Mouse (Mus musculus) liver, embryonic 13.5 days (tissue): ENCODE data around the gene Pip4k2b. TPM values are rescaled to one million over a fixed set of nuclear protein-coding genes. Genes with fewer than 3 reads are reported as not detected.

ENCODE experiments used
- microRNA-seq: library from miRNA; unstranded; fragments of <30 nt; microRNA quantifications from one replicate; pipeline ENCODE4, GENCODE M21; 2016
- polyA plus RNA-seq: library from polyadenylated mRNA; unstranded; fragments of >200 nt; fragmentation: Nextera tagmentation; extraction: Ambion mirVana; gene quantifications from 2 replicates; pipeline ENCODE4 v1.2.1, GENCODE M21; 2015

Pip4k2b gene
- polyA plus RNA-seq, 1 experiment from 2014 or later: 0.88 TPM

Small RNA genes lying within 50 kb of the gene (microRNA-seq; reads per million reads assigned to microRNA genes)
- gene Mir6927 (not detected), gene Mir8102 (not detected)

Other genes starting within 250 kb of the Pip4k2b start
- gene 4933428G20Rik, start 244.4 kb downstream of the Pip4k2b start, polyA plus RNA-seq: 0.75 and 0.81 TPM in 2 replicates
- gene Srcin1, start 168.5 kb downstream of the Pip4k2b start, polyA plus RNA-seq: 0.01 TPM in 1 of 2 replicates, not detected in the other
- gene Epop, start 115.0 kb downstream of the Pip4k2b start, polyA plus RNA-seq: 0.65 and 0.69 TPM in 2 replicates
- 0.17 and 0.23 TPM in 2 replicates for gene Mllt6, start 81.3 kb downstream of the Pip4k2b start, polyA plus RNA-seq
- gene Cisd3, start 58.9 kb downstream of the Pip4k2b start, polyA plus RNA-seq: 11.7 and 13.3 TPM in 2 replicates
- gene Pcgf2, start 44.2 kb downstream of the Pip4k2b start, polyA plus RNA-seq: 2.3 and 3.6 TPM in 2 replicates
- 335 and 374 TPM in 2 replicates for gene Psmb3, start 41.3 kb downstream of the Pip4k2b start, polyA plus RNA-seq
- gene Cwc25, start 21.9 kb upstream of the Pip4k2b start, polyA plus RNA-seq: 7.0 and 7.7 TPM in 2 replicates
- 0.19 and 0.22 TPM in 2 replicates for gene 1700001P01Rik, start 31.2 kb upstream of the Pip4k2b start, polyA plus RNA-seq
- 436 and 468 TPM in 2 replicates for gene Rpl23, start 37.7 kb upstream of the Pip4k2b start, polyA plus RNA-seq
- gene Lasp1, start 54.3 kb upstream of the Pip4k2b start, polyA plus RNA-seq: 27.5 and 31.2 TPM in 2 replicates
- gene B230217C12Rik, start 96.1 kb upstream of the Pip4k2b start, polyA plus RNA-seq: 0.85 and 1.3 TPM in 2 replicates
- 0.33 and 0.46 TPM in 2 replicates for gene Fbxo47, start 139.4 kb upstream of the Pip4k2b start, polyA plus RNA-seq
- gene Plxdc1, start 241.7 kb upstream of the Pip4k2b start, polyA plus RNA-seq: 0.45 and 0.58 TPM in 2 replicates